Mouse (Mus musculus) brain, embryonic 18.5 days (tissue): ENCODE data around the gene Tap1.
"Not testable (repeated sequence)": the region's sequence is repeated elsewhere in the genome, so short reads cannot be mapped to it uniquely, and the experiment has no call there.

Source experiments
- DNase-seq: peaks from one replicate; pipeline ENCODE4 v3.0.0-alpha.2; 2012; ENCODE audit warnings: low read depth, low spot score

The Tap1 gene

GRCm38 (mm10) chr17:34204303-34205010, 17.1 kb downstream of the Tap1 start:
- DNase-seq, result no peak

- DNase-seq, result no peak
Observed at GRCm38 (mm10) chr17:34205021-34205745, 17.8 kb downstream of the Tap1 start.

DNA sequence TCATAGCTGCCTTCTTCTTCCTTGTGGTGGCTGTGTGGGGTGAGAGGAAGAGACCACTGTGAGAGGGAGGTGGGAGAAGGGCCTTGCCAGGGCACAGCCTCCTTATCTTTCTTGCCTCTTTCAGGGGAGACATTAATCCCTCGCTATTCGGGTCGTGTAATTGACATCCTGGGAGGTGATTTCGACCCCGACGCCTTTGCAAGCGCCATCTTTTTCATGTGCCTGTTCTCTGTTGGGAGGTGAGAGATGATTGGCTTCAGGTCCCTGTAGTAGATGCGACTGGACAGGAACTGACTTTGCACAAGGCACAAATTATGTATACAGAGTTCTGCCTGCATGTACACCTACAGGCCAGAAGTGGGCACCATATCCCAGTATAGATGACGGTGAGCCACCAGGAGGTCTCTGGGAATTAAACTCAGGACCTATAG, 18.4 kb downstream of the Tap1 start:
- DNase-seq, result no peak

GRCm38 (mm10) chr17:34206731-34207130, 19.4 kb downstream of the Tap1 start:
- no peak for DNase-seq

- no peak for DNase-seq
Observed at GRCm38 (mm10) chr17:34207456-34207855, 20.1 kb downstream of the Tap1 start.

- DNase-seq, result no peak
Observed at GRCm38 (mm10) chr17:34207866-34208265, 20.5 kb downstream of the Tap1 start.

DNA sequence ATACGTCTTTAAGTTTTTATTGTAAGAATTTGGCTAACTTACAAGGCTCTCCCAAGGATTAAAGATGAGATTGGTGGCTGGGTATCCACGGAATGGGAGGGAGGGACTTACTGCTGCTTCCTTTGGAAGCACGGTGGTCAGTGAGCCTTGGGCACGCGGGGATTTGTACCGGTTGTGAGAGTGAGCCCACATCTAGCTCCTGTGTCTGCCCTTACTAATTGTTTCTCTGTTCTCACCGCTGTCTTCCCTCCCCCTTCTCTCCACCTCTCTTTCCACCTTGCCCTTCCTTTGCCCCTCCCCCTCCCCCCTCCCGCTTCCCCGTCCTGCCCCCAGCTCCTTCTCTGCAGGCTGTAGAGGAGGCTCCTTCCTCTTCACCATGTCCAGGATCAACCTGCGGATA, 21.1 kb downstream of the Tap1 start:
- no peak for DNase-seq

DNA sequence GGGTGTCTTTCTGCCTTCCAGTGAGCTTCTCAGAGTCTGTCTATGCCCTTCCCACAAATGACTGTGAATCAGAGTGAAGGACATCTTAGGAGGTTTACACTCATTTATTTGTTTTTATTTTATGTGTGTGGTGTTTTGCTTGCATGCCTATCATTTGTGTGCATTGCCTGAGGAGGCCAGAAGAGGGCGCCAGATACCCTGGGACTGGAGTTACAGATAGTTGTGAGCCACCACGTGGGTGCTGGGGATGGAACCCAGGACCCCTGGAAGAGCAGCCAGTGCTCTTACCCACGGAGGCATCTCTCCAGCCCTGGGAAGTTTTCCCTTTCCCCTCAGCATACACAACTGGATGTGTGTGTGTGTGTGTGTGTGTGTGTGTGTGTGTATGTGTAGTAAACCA, 22.3 kb downstream of the Tap1 start:
- no peak for DNase-seq

- DNase-seq, result no peak
Observed at GRCm38 (mm10) chr17:34210599-34210998, 23.2 kb downstream of the Tap1 start.

DNA sequence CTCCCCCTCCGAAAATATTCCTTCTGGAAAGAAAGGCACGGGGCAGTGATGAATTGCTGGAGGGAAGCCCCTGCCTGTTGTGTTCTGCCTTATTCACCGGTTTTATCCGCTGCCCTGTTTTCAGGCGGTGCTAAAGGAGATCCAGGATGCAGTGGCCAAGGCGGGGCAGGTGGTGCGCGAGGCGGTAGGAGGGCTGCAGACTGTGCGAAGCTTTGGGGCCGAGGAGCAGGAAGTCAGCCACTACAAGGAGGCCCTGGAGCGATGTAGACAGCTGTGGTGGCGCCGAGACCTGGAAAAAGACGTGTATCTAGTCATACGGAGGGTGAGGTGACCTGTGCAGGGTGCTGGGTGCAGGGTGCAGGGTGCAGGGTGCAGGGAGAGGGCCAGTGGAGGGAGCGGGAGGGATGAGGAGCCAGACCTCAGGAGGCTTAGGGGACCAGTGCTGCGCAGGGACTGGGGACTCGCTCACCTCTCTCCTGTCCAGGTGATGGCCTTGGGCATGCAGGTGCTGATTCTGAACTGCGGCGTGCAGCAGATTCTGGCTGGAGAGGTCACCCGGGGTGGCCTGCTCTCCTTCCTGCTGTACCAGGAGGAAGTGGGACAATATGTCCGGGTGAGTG, 24.5 kb downstream of the Tap1 start:
- no peak for DNase-seq

DNA sequence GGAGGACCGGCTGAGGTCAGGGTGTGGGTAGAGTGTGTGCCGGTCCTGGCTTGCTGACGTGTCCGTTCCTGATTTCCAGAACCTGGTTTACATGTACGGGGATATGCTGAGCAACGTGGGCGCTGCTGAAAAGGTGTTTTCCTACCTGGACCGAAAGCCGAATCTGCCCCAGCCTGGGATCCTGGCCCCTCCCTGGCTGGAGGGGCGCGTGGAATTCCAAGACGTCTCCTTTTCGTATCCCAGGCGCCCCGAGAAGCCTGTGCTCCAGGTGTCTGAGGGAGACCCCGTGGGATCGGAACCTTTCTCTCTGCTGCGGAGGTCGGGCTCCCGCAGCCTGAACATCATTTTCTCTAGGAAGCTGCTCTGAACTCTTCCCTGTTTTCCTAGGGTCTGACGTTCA, 26.6 kb downstream of the Tap1 start:
- no peak for DNase-seq

DNA sequence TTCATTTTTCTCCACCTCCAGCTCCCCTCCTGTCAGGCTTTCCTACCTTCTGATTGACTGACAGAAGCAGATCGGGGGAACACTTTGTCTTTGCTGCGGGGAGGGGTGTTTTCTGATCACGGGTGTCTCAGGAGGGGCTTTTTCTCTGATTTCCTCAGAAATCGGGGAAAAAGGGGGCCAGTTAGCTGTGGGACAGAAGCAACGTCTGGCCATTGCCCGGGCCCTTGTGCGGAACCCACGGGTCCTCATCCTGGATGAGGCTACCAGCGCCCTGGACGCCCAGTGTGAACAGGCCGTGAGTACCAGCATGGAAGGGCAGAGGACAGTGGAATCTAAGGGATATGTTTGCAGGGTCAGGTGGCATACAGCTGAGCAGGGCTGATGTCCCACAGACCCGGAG, 27.8 kb downstream of the Tap1 start:
- DNase-seq, result no peak

DNA sequence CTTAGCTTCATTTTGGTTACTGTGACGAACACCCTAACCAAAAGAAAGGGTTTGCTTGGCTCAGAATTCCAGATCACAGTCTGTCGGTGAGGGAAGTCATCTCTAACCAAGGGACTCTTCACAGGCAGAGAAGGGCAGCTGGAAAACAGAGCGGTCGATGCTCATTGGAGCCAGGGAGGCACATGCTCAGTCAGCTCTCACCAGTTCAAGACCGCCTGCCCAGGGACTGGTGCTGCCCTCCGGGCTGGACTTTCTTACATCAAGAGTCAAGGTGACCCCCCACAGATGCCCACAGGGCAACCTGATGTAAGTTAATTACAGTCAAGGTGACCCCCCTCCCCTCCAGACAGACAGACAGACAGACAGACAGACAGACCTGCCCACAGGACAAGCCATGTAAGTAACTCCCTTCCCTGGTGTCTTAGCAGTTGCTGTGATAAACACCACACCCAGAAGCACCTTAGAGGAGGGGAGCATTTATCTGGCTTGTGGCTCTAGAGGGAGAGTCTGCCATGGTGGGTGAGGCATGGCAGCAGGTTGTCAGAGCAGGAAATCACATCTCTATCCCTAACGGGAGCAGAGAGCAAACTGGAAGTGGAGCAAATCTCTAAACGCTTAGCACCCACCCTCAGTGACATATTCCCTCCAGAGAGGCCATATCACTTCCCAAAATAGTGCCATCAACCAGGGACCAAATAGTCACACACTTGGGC, 30.0 kb downstream of the Tap1 start:
- DNase-seq, result no peak

- no peak for DNase-seq
Observed at GRCm38 (mm10) chr17:34217986-34218385, 30.6 kb downstream of the Tap1 start.

DNA sequence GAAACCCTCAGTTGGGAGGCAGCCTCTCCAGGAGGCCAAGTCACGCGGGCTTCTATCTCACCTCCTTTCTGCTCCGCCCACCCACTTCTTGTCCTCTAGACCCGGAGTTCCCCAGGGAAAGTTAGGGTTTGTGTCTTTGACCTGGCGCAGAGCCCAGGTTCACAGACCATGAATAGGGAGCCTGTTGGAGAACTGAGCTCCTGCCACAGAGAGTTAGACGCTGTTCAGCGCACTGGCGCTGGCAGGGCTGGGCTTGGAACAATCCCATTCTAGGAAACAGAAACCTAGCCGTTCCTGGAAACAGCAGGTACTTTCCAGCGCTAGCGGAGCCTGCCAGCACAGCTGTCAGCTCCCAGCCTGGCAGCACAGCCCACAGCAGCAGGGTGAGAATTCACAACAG, 31.3 kb downstream of the Tap1 start:
- DNase-seq, result no peak

GRCm38 (mm10) chr17:34219096-34219495, 31.7 kb downstream of the Tap1 start:
- DNase-seq, result not testable (repeated sequence)

DNA sequence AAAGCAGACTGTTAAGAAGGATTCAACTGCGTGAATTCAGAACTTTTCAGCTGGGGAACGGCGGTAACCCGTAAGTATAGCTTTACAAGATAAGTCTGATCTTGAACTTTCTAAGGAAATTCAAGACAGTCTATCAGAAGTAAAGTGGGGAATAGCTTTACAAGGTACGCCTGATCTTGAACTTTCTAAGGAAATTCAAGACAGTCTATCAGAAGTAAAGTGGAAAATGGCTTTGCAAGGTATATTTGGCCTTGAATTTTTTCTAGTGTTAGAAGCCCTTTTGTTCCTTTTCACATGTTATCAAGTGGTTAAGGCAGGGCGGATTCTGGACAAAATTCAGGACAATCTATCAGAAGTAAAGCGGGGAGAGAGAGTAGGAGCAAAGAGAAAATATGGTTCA, 32.4 kb downstream of the Tap1 start:
- DNase-seq, result not testable (repeated sequence)

GRCm38 (mm10) chr17:34220401-34220800, 33.0 kb downstream of the Tap1 start:
- not testable (repeated sequence) for DNase-seq

DNA sequence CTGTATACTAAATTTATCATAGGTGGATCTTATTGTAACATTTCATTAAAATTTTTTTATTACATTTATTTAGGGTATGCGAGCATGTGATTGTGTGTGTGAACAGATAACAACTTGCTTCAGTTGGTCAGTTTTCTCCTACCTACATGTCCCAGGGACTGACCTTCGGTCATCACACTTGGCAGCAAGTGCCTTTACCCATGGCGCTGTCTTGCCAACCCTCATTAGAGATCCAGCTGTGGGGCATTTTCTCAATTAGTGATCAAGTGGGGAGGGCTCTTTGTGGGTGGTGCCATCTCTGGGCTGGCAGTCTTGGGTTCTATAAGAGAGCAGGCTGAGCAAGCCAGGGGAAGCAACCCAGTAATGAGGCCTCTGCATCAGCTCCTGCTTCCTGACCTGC, 37.5 kb downstream of the Tap1 start:
- DNase-seq, result no peak

GRCm38 (mm10) chr17:34225426-34225825, 38.1 kb downstream of the Tap1 start:
- no peak for DNase-seq

DNA sequence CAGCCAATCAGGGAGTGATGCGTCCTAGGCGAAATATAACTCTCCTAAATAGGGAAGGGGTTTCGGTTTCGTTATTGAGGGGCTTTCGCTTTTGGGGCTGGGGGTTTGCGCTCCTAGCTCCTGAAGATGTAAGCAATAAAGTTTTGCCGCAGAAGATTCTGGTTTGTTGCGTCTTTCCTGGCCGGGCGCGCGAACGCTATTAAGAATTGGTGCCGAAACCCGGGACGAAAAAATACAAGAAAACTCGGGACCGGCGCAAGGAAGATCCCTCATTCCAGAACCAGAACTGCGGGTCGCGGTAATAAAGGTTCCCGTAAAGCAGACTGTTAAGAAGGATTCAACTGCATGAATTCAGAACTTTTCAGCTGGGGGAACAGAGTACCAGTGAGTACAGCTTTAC, 38.6 kb downstream of the Tap1 start:
- DNase-seq, result not testable (repeated sequence)

DNA sequence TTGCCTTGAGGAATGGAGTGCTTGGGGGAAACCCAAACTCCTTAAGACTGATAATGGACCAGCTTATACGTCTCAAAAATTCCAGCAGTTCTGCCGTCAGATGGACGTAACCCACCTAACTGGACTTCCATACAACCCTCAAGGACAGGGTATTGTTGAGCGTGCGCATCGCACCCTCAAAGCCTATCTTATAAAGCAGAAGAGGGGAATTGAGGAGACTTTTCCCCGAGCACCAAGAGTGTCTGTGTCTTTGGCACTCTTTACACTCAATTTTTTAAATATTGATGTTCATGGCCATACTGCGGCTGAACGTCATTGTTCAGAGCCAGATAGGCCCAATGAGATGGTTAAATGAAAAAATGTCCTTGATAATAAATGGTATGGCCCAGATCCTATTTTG, 43.6 kb downstream of the Tap1 start:
- not testable (repeated sequence) for DNase-seq
